Mouse (Mus musculus): ENCODE measurements around the gene Fam124a.
A peak's percentile ranks its signal among the peaks of the same experiment; 100 is the strongest.

DNA sequence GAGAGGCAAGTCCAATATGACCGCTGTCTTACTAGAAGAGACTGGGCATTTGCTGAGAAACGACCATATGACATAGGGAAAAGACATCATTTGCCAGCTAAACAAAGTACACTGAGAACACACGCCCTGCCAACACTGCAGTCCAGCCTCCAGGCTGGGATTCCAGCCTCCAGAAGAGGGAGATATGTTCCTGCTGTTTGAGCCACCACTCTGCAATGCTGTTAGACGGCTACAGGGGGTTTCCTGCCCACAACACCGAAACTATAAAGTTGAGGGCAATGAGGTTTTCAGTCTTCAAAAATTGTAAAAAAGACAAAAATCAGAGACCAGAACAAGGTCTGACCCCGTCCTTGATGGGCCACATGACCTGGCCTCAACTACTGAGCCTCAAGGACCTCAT is 83.6 kb downstream of the Fam124a start:
- TF ChIP-seq CTCF (IDR thresholded peaks at IDR 0.05; ENCODE audit: low read depth) (peak; percentile 63), EP300 (optimal IDR thresholded peaks at IDR 0.05) (no peak)
